Mouse (Mus musculus): ENCODE data around the gene Ptov1. TPM values are rescaled to one million over a fixed set of nuclear protein-coding genes. Genes with fewer than 3 reads are reported as not detected.

Ptov1 gene
- polyA plus RNA-seq, 1 experiment from 2014 or later = 112 TPM

GRCm38 (mm10) chr7:44850146-44850545, 19.4 kb downstream of the Ptov1 start:
- H3K9me3 ChIP-seq (ENCODE audit: control insufficient read depth) = no peaks in the 10 kb centered on the region
- peak; percentile 20 for ATAC-seq
- no peaks in the 10 kb centered on the region for H3K27me3 ChIP-seq (replicated peaks; ENCODE audit: control insufficient read depth, insufficient read depth, low read length)
- H3K9ac ChIP-seq (ENCODE audit: low read depth, low read length) = peak overlapping the region; percentile 53
- peaks cover 25% of the 10 kb centered on the region for H3K36me3 ChIP-seq (ENCODE audit: control insufficient read depth, insufficient read depth)
- peaks cover 6% of the 10 kb centered on the region for H3K4me1 ChIP-seq (replicated peaks; ENCODE audit: control insufficient read depth, insufficient read depth, low read length)
- TF ChIP-seq CTCF (IDR thresholded peaks at IDR 0.05; ENCODE audit: low read depth) = no peak
- H3K4me2 ChIP-seq (replicated peaks; ENCODE audit: low read depth) = peak overlapping the region; percentile 67
- peak overlapping the region; percentile 88 for H3K27ac ChIP-seq (ENCODE audit: low read depth, low read length)
- under 1% methylated on average over 32 of the region's 33 CpGs for WGBS
- H3K4me3 ChIP-seq (ENCODE audit: low read depth, low read length) = peak overlapping the region; percentile 63

GRCm38 (mm10) chr7:44849416-44850111, 20.0 kb downstream of the Ptov1 start:
- no peaks in the 10 kb centered on the region for H3K27me3 ChIP-seq (replicated peaks; ENCODE audit: control insufficient read depth, insufficient read depth, low read length)
- peak overlapping the region; percentile 88 for H3K27ac ChIP-seq (ENCODE audit: low read depth, low read length)
- under 1% methylated on average over 41 of the region's 41 CpGs for WGBS
- no peaks in the 10 kb centered on the region for H3K9me3 ChIP-seq (ENCODE audit: control insufficient read depth)
- peak overlapping the region; percentile 67 for H3K4me2 ChIP-seq (replicated peaks; ENCODE audit: low read depth)
- TF ChIP-seq CTCF (IDR thresholded peaks at IDR 0.05; ENCODE audit: low read depth) = no peak
- H3K4me1 ChIP-seq (replicated peaks; ENCODE audit: control insufficient read depth, insufficient read depth, low read length) = peaks cover 3% of the 10 kb centered on the region; the same call in 1 of the 2 replicates
- H3K9ac ChIP-seq (ENCODE audit: low read depth, low read length) = peak overlapping the region; percentile 53
- ATAC-seq = peak; percentile 55
- H3K4me3 ChIP-seq (ENCODE audit: low read depth, low read length) = peak overlapping the region; percentile 63
- H3K36me3 ChIP-seq (ENCODE audit: control insufficient read depth, insufficient read depth) = peaks cover 31% of the 10 kb centered on the region

GRCm38 (mm10) chr7:44848561-44849415, 20.8 kb downstream of the Ptov1 start, which contains the start of the genes Akt1s1 and Tbc1d17:
TSS of gene Akt1s1 (plus strand) at chr7:44848991.
TSS of gene Tbc1d17 (minus strand) at chr7:44849079.
- peak within 1 kb of the TSS; percentile 53 for H3K9ac ChIP-seq (ENCODE audit: low read depth, low read length)
- no peak for TF ChIP-seq CTCF (IDR thresholded peaks at IDR 0.05; ENCODE audit: low read depth)
- H3K27ac ChIP-seq (ENCODE audit: low read depth, low read length) = peak within 1 kb of the TSS; percentile 88
- peak within 1 kb of the TSS; percentile 67 for H3K4me2 ChIP-seq (replicated peaks; ENCODE audit: low read depth)
- H3K36me3 ChIP-seq (ENCODE audit: control insufficient read depth, insufficient read depth) = peaks cover 38% of the 10 kb centered on the region
- H3K27me3 ChIP-seq (replicated peaks; ENCODE audit: control insufficient read depth, insufficient read depth, low read length) = no peaks in the 10 kb centered on the region
- H3K9me3 ChIP-seq (ENCODE audit: control insufficient read depth) = no peaks in the 10 kb centered on the region
- WGBS = under 1% methylated on average over 54 of the region's 54 CpGs
- H3K4me3 ChIP-seq (ENCODE audit: low read depth, low read length) = peak within 1 kb of the TSS; percentile 63
- ATAC-seq = peak; percentile 87
- H3K4me1 ChIP-seq (replicated peaks; ENCODE audit: control insufficient read depth, insufficient read depth, low read length) = peaks cover 3% of the 10 kb centered on the region; the same call in 1 of the 2 replicates

GRCm38 (mm10) chr7:44847772-44848171, 21.8 kb downstream of the Ptov1 start:
- no peak for ATAC-seq
- TF ChIP-seq CTCF (IDR thresholded peaks at IDR 0.05; ENCODE audit: low read depth) = no peak
- H3K9ac ChIP-seq (ENCODE audit: low read depth, low read length) = 0 out of 2 replicates have a peak overlapping the region, but pooled peaks have one; percentile 43
- 56% methylated on average over 5 of the region's 5 CpGs for WGBS
- 0 out of 2 replicates have a peak, but pooled peaks cover 3% of the 10 kb centered on the region for H3K4me1 ChIP-seq (replicated peaks; ENCODE audit: control insufficient read depth, insufficient read depth, low read length)
- no peaks in the 10 kb centered on the region for H3K27me3 ChIP-seq (replicated peaks; ENCODE audit: control insufficient read depth, insufficient read depth, low read length)
- H3K4me2 ChIP-seq (replicated peaks; ENCODE audit: low read depth) = peak overlapping the region; percentile 67
- no peaks in the 10 kb centered on the region for H3K9me3 ChIP-seq (ENCODE audit: control insufficient read depth)
- no peak overlapping the region for H3K27ac ChIP-seq (ENCODE audit: low read depth, low read length)
- H3K4me3 ChIP-seq (ENCODE audit: low read depth, low read length) = peak overlapping the region; percentile 63
- peaks cover 47% of the 10 kb centered on the region for H3K36me3 ChIP-seq (ENCODE audit: control insufficient read depth, insufficient read depth)

GRCm38 (mm10) chr7:44846804-44847203, 22.8 kb downstream of the Ptov1 start:
- TF ChIP-seq CTCF (IDR thresholded peaks at IDR 0.05; ENCODE audit: low read depth) = no peak
- Histone ChIP-seq H3K36me3 (ENCODE audit: control insufficient read depth, insufficient read depth) (peaks cover 52% of the 10 kb centered on the region), H3K9me3 (ENCODE audit: control insufficient read depth) (no peaks in the 10 kb centered on the region), H3K27ac (ENCODE audit: low read depth, low read length) (no peak overlapping the region), H3K27me3 (replicated peaks; ENCODE audit: control insufficient read depth, insufficient read depth, low read length) (no peaks in the 10 kb centered on the region), H3K9ac (ENCODE audit: low read depth, low read length) (no peak overlapping the region), H3K4me2 (replicated peaks; ENCODE audit: low read depth) (no peak overlapping the region), H3K4me1 (replicated peaks; ENCODE audit: control insufficient read depth, insufficient read depth, low read length) (0 out of 2 replicates have a peak, but pooled peaks cover 3% of the 10 kb centered on the region), H3K4me3 (ENCODE audit: low read depth, low read length) (no peak overlapping the region)
- 88% methylated on average over 7 of the region's 7 CpGs for WGBS
- no peak for ATAC-seq

GRCm38 (mm10) chr7:44845006-44845405, 24.6 kb downstream of the Ptov1 start:
- no peak for ATAC-seq
- no peak overlapping the region for H3K9ac ChIP-seq (ENCODE audit: low read depth, low read length)
- H3K9me3 ChIP-seq (ENCODE audit: control insufficient read depth) = no peaks in the 10 kb centered on the region
- no peak overlapping the region for H3K4me2 ChIP-seq (replicated peaks; ENCODE audit: low read depth)
- H3K4me3 ChIP-seq (ENCODE audit: low read depth, low read length) = no peak overlapping the region
- no peak for TF ChIP-seq CTCF (IDR thresholded peaks at IDR 0.05; ENCODE audit: low read depth)
- H3K27me3 ChIP-seq (replicated peaks; ENCODE audit: control insufficient read depth, insufficient read depth, low read length) = no peaks in the 10 kb centered on the region
- WGBS = 95% methylated on average over 10 of the region's 10 CpGs
- no peaks in the 10 kb centered on the region for H3K4me1 ChIP-seq (replicated peaks; ENCODE audit: control insufficient read depth, insufficient read depth, low read length)
- H3K36me3 ChIP-seq (ENCODE audit: control insufficient read depth, insufficient read depth) = peaks cover 70% of the 10 kb centered on the region
- no peak overlapping the region for H3K27ac ChIP-seq (ENCODE audit: low read depth, low read length)

All from intestine, postnatal 0 days (tissue).